Mouse (Mus musculus): ENCODE measurements around the gene Olfr1152. TPM values are rescaled to one million over a fixed set of nuclear protein-coding genes. Genes with fewer than 3 reads are reported as not detected.

Gene Olfr1152
- not detected in 2 replicates for polyA plus RNA-seq (2012; rRNA removed)

GRCm38 (mm10) chr2:87866192-87866591, at the start of gene Olfr1152:
TSS of gene Olfr1152 (plus strand) at chr2:87866492.

DNA sequence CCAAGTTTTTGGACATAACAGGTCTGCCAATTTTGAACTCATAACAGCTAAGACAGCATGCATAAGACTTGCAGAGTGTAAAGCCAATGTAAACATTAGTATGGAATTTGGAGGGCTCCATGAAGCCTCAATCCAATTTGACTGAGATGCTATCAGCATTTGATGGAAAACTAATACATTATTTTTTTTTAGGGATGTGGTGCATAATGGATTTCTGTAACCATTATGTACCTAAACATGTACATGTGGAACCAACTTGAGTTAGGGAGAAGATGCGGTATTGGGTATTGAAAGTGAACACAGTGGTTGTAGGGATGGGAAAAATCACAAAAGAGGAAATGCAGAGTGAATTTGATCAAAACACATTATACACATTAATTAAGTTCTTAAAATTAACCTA, 36.1 kb upstream of the Olfr1152 start, which contains the start of gene Olfr1148:
Gene Olfr1148 (plus strand): TSS at position 301 of the 400 bp plus-strand sequence.

GRCm38 (mm10) chr2:87843693-87844092, 22.6 kb upstream of the Olfr1152 start, which contains the start of gene Olfr1150-ps1:
TSS of gene Olfr1150-ps1 (plus strand) at chr2:87843993.

DNA sequence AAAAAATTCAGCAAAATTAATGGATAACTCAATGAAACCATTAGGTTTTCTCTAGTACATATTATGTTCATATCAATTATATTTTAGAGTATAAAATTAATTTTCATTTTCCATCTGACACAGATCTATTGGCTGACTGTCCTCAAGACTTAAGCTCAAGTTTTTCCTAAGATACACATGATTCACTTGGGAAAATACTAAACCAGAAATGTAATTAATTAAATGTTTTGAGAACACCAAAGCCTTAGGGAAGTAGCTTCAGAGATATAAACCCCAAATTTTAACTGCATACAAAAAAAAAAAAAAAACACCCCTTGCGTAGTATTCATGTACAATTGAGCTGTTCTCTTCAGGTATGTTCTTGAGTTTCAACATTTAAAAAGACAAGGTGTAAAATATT, 10.7 kb upstream of the Olfr1152 start, which contains the start of gene Olfr1151:
Gene Olfr1151 (plus strand): TSS at position 301 of the 400 bp plus-strand sequence.

DNA sequence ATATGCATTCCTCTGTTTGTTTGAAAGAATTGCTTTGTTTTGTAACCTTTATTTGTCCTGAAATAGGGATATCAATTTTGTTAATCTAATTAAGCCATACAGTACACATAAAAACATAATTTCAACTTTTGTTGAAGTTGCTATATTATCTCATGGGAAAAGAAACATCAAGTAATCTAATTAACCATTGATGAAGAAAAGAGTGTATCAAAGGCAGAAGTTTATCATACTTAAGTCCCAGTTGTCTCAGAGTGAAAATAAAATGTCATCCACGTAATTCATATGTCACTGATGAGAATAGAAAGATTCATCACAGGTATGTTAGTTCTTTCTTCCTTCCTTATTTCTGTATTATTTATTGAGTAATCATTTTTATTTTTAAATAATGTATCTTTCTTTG, 28.4 kb downstream of the Olfr1152 start, which contains the start of gene Olfr1153:
Gene Olfr1153 (plus strand): TSS at position 301 of the 400 bp plus-strand sequence.

GRCm38 (mm10) chr2:87905066-87905465, 38.8 kb downstream of the Olfr1152 start, which contains the start of gene Olfr1154:
TSS of gene Olfr1154 (minus strand) at chr2:87905166.

Other genes with a start within 250 kb of the Olfr1152 start
- not detected in 2 replicates for gene Olfr1131, start 239.4 kb upstream of the Olfr1152 start, polyA plus RNA-seq (2012; rRNA removed)
- not detected in 2 replicates for gene Olfr1132, start 229.0 kb upstream of the Olfr1152 start, polyA plus RNA-seq (2012; rRNA removed)
- not detected in 2 replicates for gene Olfr1133, start 219.1 kb upstream of the Olfr1152 start, polyA plus RNA-seq (2012; rRNA removed)
- not detected in 2 replicates for gene Olfr1134, start 208.0 kb upstream of the Olfr1152 start, polyA plus RNA-seq (2012; rRNA removed)
- not detected in 2 replicates for gene Olfr1135, start 192.8 kb upstream of the Olfr1152 start, polyA plus RNA-seq (2012; rRNA removed)
- gene Olfr1136, start 172.5 kb upstream of the Olfr1152 start, polyA plus RNA-seq (2012; rRNA removed), result not detected in 2 replicates
- gene Olfr1137, start 153.3 kb upstream of the Olfr1152 start, polyA plus RNA-seq (2012; rRNA removed), result not detected in 2 replicates
- not detected in 2 replicates for gene Olfr1138, start 126.5 kb upstream of the Olfr1152 start, polyA plus RNA-seq (2012; rRNA removed)
- gene Olfr1140, start 122.7 kb upstream of the Olfr1152 start, polyA plus RNA-seq (2012; rRNA removed), result not detected in 2 replicates
- not detected in 2 replicates for gene Olfr1141, start 112.5 kb upstream of the Olfr1152 start, polyA plus RNA-seq (2012; rRNA removed)
- gene Olfr152, start 87.0 kb upstream of the Olfr1152 start, polyA plus RNA-seq (2012; rRNA removed), result not detected in 2 replicates
- gene Olfr1143, start 65.9 kb upstream of the Olfr1152 start, polyA plus RNA-seq (2012; rRNA removed), result not detected in 2 replicates
- gene Olfr1145, start 56.7 kb upstream of the Olfr1152 start, polyA plus RNA-seq (2012; rRNA removed), result not detected in 2 replicates
- gene Olfr1148, start 36.0 kb upstream of the Olfr1152 start, polyA plus RNA-seq (2012; rRNA removed), result not detected in 2 replicates
- not detected in 2 replicates for gene Olfr1150-ps1, start 22.5 kb upstream of the Olfr1152 start, polyA plus RNA-seq (2012; rRNA removed)
- gene Olfr1151, start 10.6 kb upstream of the Olfr1152 start, polyA plus RNA-seq (2012; rRNA removed), result not detected in 2 replicates
- gene Olfr1153, start 28.5 kb downstream of the Olfr1152 start, polyA plus RNA-seq (2012; rRNA removed), result not detected in 2 replicates
- not detected in 2 replicates for gene Olfr1154, start 38.7 kb downstream of the Olfr1152 start, polyA plus RNA-seq (2012; rRNA removed)
- not detected in 2 replicates for gene Olfr1155, start 78.6 kb downstream of the Olfr1152 start, polyA plus RNA-seq (2012; rRNA removed)
- not detected in 2 replicates for gene Olfr1156, start 86.6 kb downstream of the Olfr1152 start, polyA plus RNA-seq (2012; rRNA removed)
- gene Olfr1157, start 101.8 kb downstream of the Olfr1152 start, polyA plus RNA-seq (2012; rRNA removed), result not detected in 2 replicates
- not detected in 2 replicates for gene Olfr74, start 108.2 kb downstream of the Olfr1152 start, polyA plus RNA-seq (2012; rRNA removed)
- not detected in 2 replicates for gene Olfr1158, start 123.6 kb downstream of the Olfr1152 start, polyA plus RNA-seq (2012; rRNA removed)
- not detected in 2 replicates for gene Olfr1160, start 141.8 kb downstream of the Olfr1152 start, polyA plus RNA-seq (2012; rRNA removed)
- not detected in 2 replicates for gene Olfr1161, start 156.3 kb downstream of the Olfr1152 start, polyA plus RNA-seq (2012; rRNA removed)
- gene Olfr73, start 171.2 kb downstream of the Olfr1152 start, polyA plus RNA-seq (2012; rRNA removed), result not detected in 2 replicates
- gene Olfr1162, start 184.6 kb downstream of the Olfr1152 start, polyA plus RNA-seq (2012; rRNA removed), result not detected in 2 replicates
- not detected in 2 replicates for gene Olfr1163, start 205.3 kb downstream of the Olfr1152 start, polyA plus RNA-seq (2012; rRNA removed)
- gene Olfr1164, start 227.5 kb downstream of the Olfr1152 start, polyA plus RNA-seq (2012; rRNA removed), result not detected in 2 replicates